Mouse (Mus musculus): ENCODE results near the gene Cryge. TPM values are rescaled to one million over a fixed set of nuclear protein-coding genes. Genes with fewer than 3 reads are reported as not detected.

Gene Cryge
- polyA plus RNA-seq, 2 experiments, result not detected

DNA sequence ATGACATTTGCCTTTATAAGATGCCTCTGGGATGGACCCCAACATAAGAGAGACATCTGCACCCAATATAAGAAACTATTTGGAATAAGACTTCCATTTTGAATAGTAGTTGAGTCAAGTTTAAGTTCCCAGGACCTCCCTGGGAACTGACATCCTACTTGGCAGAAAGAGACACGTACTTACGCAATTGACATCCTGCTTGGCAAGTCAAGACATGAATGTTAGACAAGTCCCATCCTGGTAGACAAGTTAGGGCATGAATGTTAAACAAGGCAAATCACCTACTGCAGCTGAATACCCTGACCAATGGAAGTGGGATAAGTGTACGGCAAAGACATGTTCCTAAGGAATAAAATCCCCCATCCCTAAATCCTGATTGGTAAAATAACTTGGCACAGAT, 9.1 kb downstream of the Cryge start:
- Histone ChIP-seq H3K27me3 (ENCODE audit: control insufficient read depth, insufficient read depth, low read length) (no peaks in the 10 kb centered on the region), H3K9me3 (ENCODE audit: control insufficient read depth, low read length) (no peaks in the 10 kb centered on the region), H3K9ac (ENCODE audit: low read depth, low read length, severe bottlenecking) (no peak overlapping the region), H3K4me3 (replicated peaks; ENCODE audit: low read length) (no peak overlapping the region), H3K4me1 (ENCODE audit: control insufficient read depth, insufficient read depth, low read length) (no peaks in the 10 kb centered on the region), H3K4me2 (replicated peaks; ENCODE audit: low read depth, low read length, severe bottlenecking) (no peak overlapping the region), H3K27ac (replicated peaks; ENCODE audit: low read depth, low read length) (no peak overlapping the region), H3K36me3 (ENCODE audit: control insufficient read depth, insufficient read depth, low read length) (no peaks in the 10 kb centered on the region)
- no peak for TF ChIP-seq POLR2A (IDR thresholded peaks at IDR 0.05; ENCODE audit: borderline replicate concordance, extremely low read depth, insufficient read depth, insufficient read length)
- no peak for ATAC-seq (ENCODE audit: low FRiP score, low read depth)
- 90% methylated on average over 3 of the region's 3 CpGs for WGBS
- DNase-seq (ENCODE audit: low spot score), result no peak

DNA sequence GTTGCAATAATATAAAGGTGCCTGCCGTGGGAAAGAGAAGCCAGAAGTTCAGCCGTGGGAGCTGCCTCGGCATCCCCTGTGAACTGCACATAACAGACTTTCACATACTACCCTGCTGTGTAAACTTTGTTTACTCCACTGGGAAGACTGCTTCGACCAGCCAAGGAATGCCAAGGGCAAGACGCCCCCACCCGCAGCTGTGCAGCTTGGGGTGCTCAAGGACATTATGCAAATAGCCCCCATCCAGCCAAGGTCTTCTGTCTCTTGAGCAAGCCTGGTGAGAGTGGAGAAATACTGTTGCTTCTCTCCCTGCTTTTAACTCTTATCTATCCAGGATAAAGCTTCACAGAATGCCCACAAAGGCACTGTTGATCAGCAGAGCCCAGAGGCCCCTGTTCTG, 10.1 kb downstream of the Cryge start:
- WGBS, result 69% methylated on average over 6 of the region's 6 CpGs

DNA sequence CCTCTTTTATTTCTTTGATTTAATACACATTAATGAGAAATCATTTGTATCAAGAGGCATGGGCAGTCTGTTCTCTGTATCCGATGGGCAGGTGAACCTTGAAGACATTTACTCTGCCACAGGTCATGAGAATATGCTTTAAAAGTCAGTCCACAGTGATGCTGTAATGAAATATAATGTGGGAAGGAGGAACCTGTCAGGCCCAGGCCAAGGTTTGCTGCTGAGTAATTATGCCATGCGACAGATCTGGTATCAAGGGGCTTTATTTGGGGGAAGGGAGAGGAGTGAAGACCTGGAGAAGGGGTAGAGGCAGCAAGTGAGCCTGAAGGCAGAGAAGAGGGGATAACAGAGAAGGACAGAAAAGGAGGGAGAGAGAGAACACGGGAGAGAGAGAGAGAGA, 11.3 kb downstream of the Cryge start:
- Histone ChIP-seq H3K36me3 (ENCODE audit: control insufficient read depth, insufficient read depth, low read length) (no peaks in the 10 kb centered on the region), H3K4me1 (ENCODE audit: control insufficient read depth, insufficient read depth, low read length) (0 out of 2 replicates have a peak, but pooled peaks cover 4% of the 10 kb centered on the region), H3K4me3 (replicated peaks; ENCODE audit: low read length) (no peak overlapping the region), H3K9ac (ENCODE audit: low read depth, low read length, severe bottlenecking) (no peak overlapping the region), H3K4me2 (replicated peaks; ENCODE audit: low read depth, low read length, severe bottlenecking) (no peak overlapping the region), H3K27ac (replicated peaks; ENCODE audit: low read depth, low read length) (no peak overlapping the region), H3K27me3 (ENCODE audit: control insufficient read depth, insufficient read depth, low read length) (no peaks in the 10 kb centered on the region), H3K9me3 (ENCODE audit: control insufficient read depth, low read length) (no peaks in the 10 kb centered on the region)
- no peak for ATAC-seq (ENCODE audit: low FRiP score, low read depth)
- no peak for DNase-seq (ENCODE audit: low spot score)
- WGBS, result 57% methylated on average over 3 of the region's 3 CpGs
- TF ChIP-seq POLR2A (IDR thresholded peaks at IDR 0.05; ENCODE audit: borderline replicate concordance, extremely low read depth, insufficient read depth, insufficient read length), result no peak

More for the DNA sequence above, 10.1 kb downstream of the Cryge start:
- no peaks in the 10 kb centered on the region for H3K9me3 ChIP-seq (ENCODE audit: control insufficient read depth, low read length)
- H3K9ac ChIP-seq (ENCODE audit: low read depth, low read length, severe bottlenecking), result no peak overlapping the region
- H3K27me3 ChIP-seq (ENCODE audit: control insufficient read depth, insufficient read depth, low read length), result no peaks in the 10 kb centered on the region
- no peak overlapping the region for H3K4me3 ChIP-seq (replicated peaks; ENCODE audit: low read length)
- no peaks in the 10 kb centered on the region for H3K4me1 ChIP-seq (ENCODE audit: control insufficient read depth, insufficient read depth, low read length)
- H3K27ac ChIP-seq (replicated peaks; ENCODE audit: low read depth, low read length), result no peak overlapping the region
- DNase-seq (ENCODE audit: low spot score) (no peak), ATAC-seq (ENCODE audit: low FRiP score, low read depth) (no peak)
- H3K4me2 ChIP-seq (replicated peaks; ENCODE audit: low read depth, low read length, severe bottlenecking), result no peak overlapping the region
- no peak for TF ChIP-seq POLR2A (IDR thresholded peaks at IDR 0.05; ENCODE audit: borderline replicate concordance, extremely low read depth, insufficient read depth, insufficient read length)
- H3K36me3 ChIP-seq (ENCODE audit: control insufficient read depth, insufficient read depth, low read length), result no peaks in the 10 kb centered on the region

DNA sequence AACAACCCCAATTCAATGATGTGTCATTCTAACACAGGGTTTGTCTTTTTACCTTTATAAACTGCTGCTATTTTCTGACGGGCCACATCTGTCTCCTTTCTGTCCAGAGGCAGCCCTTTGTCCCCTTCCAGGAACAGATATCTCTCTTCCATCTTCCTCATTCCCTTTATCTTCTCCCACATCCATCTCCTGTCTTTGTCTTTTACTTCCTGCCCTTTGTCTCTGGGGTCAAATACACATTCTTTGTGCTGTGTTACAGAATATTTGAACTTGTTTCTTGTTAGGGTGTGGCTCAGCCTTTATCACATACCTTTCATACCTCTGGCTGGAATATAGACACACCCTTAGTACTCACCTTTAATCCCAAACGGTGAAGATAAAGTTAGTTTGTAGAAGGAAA, 13.4 kb downstream of the Cryge start:
- no peak for TF ChIP-seq POLR2A (IDR thresholded peaks at IDR 0.05; ENCODE audit: borderline replicate concordance, extremely low read depth, insufficient read depth, insufficient read length)
- Histone ChIP-seq H3K9ac (ENCODE audit: low read depth, low read length, severe bottlenecking) (no peak overlapping the region), H3K27me3 (ENCODE audit: control insufficient read depth, insufficient read depth, low read length) (no peaks in the 10 kb centered on the region), H3K27ac (replicated peaks; ENCODE audit: low read depth, low read length) (no peak overlapping the region), H3K4me1 (ENCODE audit: control insufficient read depth, insufficient read depth, low read length) (0 out of 2 replicates have a peak, but pooled peaks cover 4% of the 10 kb centered on the region), H3K4me3 (replicated peaks; ENCODE audit: low read length) (no peak overlapping the region), H3K9me3 (ENCODE audit: control insufficient read depth, low read length) (no peaks in the 10 kb centered on the region), H3K36me3 (ENCODE audit: control insufficient read depth, insufficient read depth, low read length) (no peaks in the 10 kb centered on the region), H3K4me2 (replicated peaks; ENCODE audit: low read depth, low read length, severe bottlenecking) (no peak overlapping the region)
- 78% methylated on average over 2 of the region's 2 CpGs for WGBS
- ATAC-seq (ENCODE audit: low FRiP score, low read depth) (no peak), DNase-seq (ENCODE audit: low spot score) (no peak)

DNA sequence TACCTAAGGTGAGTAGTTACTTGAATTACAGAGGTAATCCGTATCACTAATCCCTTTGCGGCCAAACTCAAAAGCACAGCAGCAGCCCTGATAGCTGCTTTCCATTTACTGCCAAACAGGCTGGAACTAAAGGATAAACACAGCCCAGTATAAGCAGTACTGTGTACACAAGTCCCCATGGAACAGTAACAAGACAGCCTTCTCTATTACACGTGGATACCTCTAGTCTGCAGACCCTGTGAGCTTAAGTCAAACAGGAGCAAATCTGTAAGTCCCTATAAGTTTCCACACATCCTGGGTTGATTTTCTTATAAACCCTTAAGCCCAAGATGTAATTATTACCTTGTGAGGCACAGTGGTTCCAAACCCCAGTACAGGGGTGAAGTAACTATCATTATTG, 15.4 kb downstream of the Cryge start:
- no peak overlapping the region for H3K4me3 ChIP-seq (replicated peaks; ENCODE audit: low read length)
- 11% methylated on average over 3 of the region's 3 CpGs for WGBS
- H3K9ac ChIP-seq (ENCODE audit: low read depth, low read length, severe bottlenecking), result no peak overlapping the region
- no peak overlapping the region for H3K27ac ChIP-seq (replicated peaks; ENCODE audit: low read depth, low read length)
- H3K9me3 ChIP-seq (ENCODE audit: control insufficient read depth, low read length), result no peaks in the 10 kb centered on the region
- H3K27me3 ChIP-seq (ENCODE audit: control insufficient read depth, insufficient read depth, low read length), result no peaks in the 10 kb centered on the region
- no peak for TF ChIP-seq POLR2A (IDR thresholded peaks at IDR 0.05; ENCODE audit: borderline replicate concordance, extremely low read depth, insufficient read depth, insufficient read length)
- no peaks in the 10 kb centered on the region for H3K36me3 ChIP-seq (ENCODE audit: control insufficient read depth, insufficient read depth, low read length)
- DNase-seq (ENCODE audit: low spot score) (no peak), ATAC-seq (ENCODE audit: low FRiP score, low read depth) (peak; percentile 34; the same call in 1 of the 2 replicates)
- H3K4me1 ChIP-seq (ENCODE audit: control insufficient read depth, insufficient read depth, low read length), result 0 out of 2 replicates have a peak, but pooled peaks cover 4% of the 10 kb centered on the region
- H3K4me2 ChIP-seq (replicated peaks; ENCODE audit: low read depth, low read length, severe bottlenecking), result no peak overlapping the region; the same call in 1 of the 2 replicates

DNA sequence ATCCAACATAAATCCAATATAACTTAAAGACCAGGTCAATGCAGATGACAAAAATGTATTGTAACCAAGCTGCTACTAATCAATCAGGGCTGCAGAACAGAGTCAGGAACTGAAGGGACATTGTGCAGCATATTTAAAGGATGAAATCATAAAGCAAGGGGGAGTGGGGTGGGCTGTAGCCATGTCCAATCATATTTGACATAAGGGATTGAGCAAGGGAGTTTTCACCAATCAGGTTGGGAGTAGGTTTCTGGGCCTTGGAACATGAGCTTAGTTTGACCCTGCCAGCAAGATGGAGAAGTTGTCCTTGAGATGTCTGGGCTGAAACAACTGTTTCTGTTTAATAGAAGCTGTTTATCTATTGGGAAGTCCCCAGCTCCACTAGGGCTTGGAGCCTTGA, 18.3 kb downstream of the Cryge start, which contains the start of gene Akr1cl:
Gene Akr1cl, minus strand, starts transcription at position 119 of the 400 bp plus-strand sequence.
- ATAC-seq (ENCODE audit: low FRiP score, low read depth), result no peak
- no peak within 1 kb of the TSS for H3K9ac ChIP-seq (ENCODE audit: low read depth, low read length, severe bottlenecking)
- H3K27ac ChIP-seq (replicated peaks; ENCODE audit: low read depth, low read length), result no peak within 1 kb of the TSS

More for the DNA sequence above, 18.3 kb downstream of the Cryge start, which contains the start of gene Akr1cl:
- Histone ChIP-seq H3K4me3 (replicated peaks; ENCODE audit: low read length) (no peak within 1 kb of the TSS), H3K9me3 (ENCODE audit: control insufficient read depth, low read length) (no peaks in the 10 kb centered on the region), H3K27me3 (ENCODE audit: control insufficient read depth, insufficient read depth, low read length) (no peaks in the 10 kb centered on the region), H3K4me1 (ENCODE audit: control insufficient read depth, insufficient read depth, low read length) (0 out of 2 replicates have a peak, but pooled peaks cover 4% of the 10 kb centered on the region), H3K36me3 (ENCODE audit: control insufficient read depth, insufficient read depth, low read length) (no peaks in the 10 kb centered on the region), H3K4me2 (replicated peaks; ENCODE audit: low read depth, low read length, severe bottlenecking) (no peak within 1 kb of the TSS)
- TF ChIP-seq POLR2A (IDR thresholded peaks at IDR 0.05; ENCODE audit: borderline replicate concordance, extremely low read depth, insufficient read depth, insufficient read length), result no peak
- DNase-seq (ENCODE audit: low spot score), result no peak

Measured in limb, embryonic 14.5 days (tissue).